Mouse (Mus musculus) limb, embryonic 12.5 days (tissue): ENCODE measurements at regions not wholly inside any gene's neighbourhood (a gene's known extent, or its start where the extent isn't known, plus 50 kb on each side); places are given as distances from the start of the nearest gene placed in this dataset.

Source experiments
- ATAC-seq: fragments of 200-750 bp; cut with Nextera tagmentation; 2 replicates; pipeline ENCODE4 v1.8.0; 2017; ENCODE audit warnings: low read depth, moderate TSS enrichment; ENCODE audit not compliant: insufficient number of reproducible peaks, insufficient read depth, low FRiP score, low TSS enrichment
- H3K27ac ChIP-seq: fragments of 300-500 bp; sonication (generic); 2 replicates; pipeline ENCODE4 v1.5.1; 2016; ENCODE audit warnings: mild to moderate bottlenecking, moderate library complexity
- H3K27me3 ChIP-seq: fragments of 300-500 bp; sonication (generic); 2 replicates; pipeline ENCODE4 v1.6.1; 2016; ENCODE audit warnings: mild to moderate bottlenecking, moderate library complexity
- H3K36me3 ChIP-seq: fragments of 300-500 bp; sonication (generic); 2 replicates; pipeline ENCODE4 v1.6.1; 2016; ENCODE audit warnings: mild to moderate bottlenecking, moderate library complexity
- H3K4me1 ChIP-seq: fragments of 300-500 bp; sonication (generic); replicated peaks from 2 replicates; pipeline ENCODE4 v1.6.1; 2016
- H3K4me2 ChIP-seq: fragments of 300-500 bp; sonication (generic); 2 replicates; pipeline ENCODE4 v1.6.1; 2016; ENCODE audit warnings: mild to moderate bottlenecking, moderate library complexity
- H3K4me3 ChIP-seq: fragments of 300-500 bp; sonication (generic); replicated peaks from 2 replicates; pipeline ENCODE4 v1.5.1; 2016; ENCODE audit warnings: mild to moderate bottlenecking
- H3K9ac ChIP-seq: fragments of 300-500 bp; sonication (generic); replicated peaks from 2 replicates; pipeline ENCODE4 v1.6.1; 2016; ENCODE audit warnings: mild to moderate bottlenecking, moderate library complexity
- H3K9me3 ChIP-seq: fragments of 300-500 bp; sonication (generic); 2 replicates; pipeline ENCODE4 v1.6.1; 2016; ENCODE audit warnings: mild to moderate bottlenecking, moderate library complexity
- WGBS: fragments of 180-500 bp; shearing (Covaris S2); methylation state at CpG from one replicate; pipeline ENCODE4 v1.1.7; 2016; 5-methylcytosine and 5-hydroxymethylcytosine counted together

- Histone ChIP-seq H3K36me3 (no peaks in the 10 kb centered on the region), H3K27me3 (peaks cover 5% of the 10 kb centered on the region; the same call in 1 of the 2 replicates), H3K9me3 (no peaks in the 10 kb centered on the region), H3K4me1 (peaks cover 5% of the 10 kb centered on the region), H3K27ac (no peak overlapping the region), H3K4me2 (no peak overlapping the region), H3K4me3 (no peak overlapping the region), H3K9ac (no peak overlapping the region)
- 65% methylated on average over 8 of the region's 8 CpGs for WGBS
- no peak for ATAC-seq
These were observed 275.6 kb upstream of the Nfe2l3 start for GRCm38 (mm10) chr6:51156836-51157370.

- Histone ChIP-seq H3K4me2 (no peak overlapping the region), H3K27ac (no peak overlapping the region), H3K36me3 (no peaks in the 10 kb centered on the region), H3K4me1 (peaks cover 16% of the 10 kb centered on the region), H3K27me3 (0 out of 2 replicates have a peak, but pooled peaks cover 4% of the 10 kb centered on the region), H3K4me3 (no peak overlapping the region), H3K9me3 (no peaks in the 10 kb centered on the region), H3K9ac (no peak overlapping the region)
- whole genome bisulfite sequencing, result 57% methylated on average over 6 of the region's 6 CpGs
- no peak for ATAC-seq
These were observed 271.3 kb upstream of the Nfe2l3 start for GRCm38 (mm10) chr6:51161149-51161548.

GRCm38 (mm10) chr6:51162208-51163082, 270.0 kb upstream of the Nfe2l3 start:
- no peak for ATAC-seq

GRCm38 (mm10) chr6:51163266-51163665, 269.2 kb upstream of the Nfe2l3 start:
- Histone ChIP-seq H3K27me3 (0 out of 2 replicates have a peak, but pooled peaks cover 4% of the 10 kb centered on the region), H3K36me3 (no peaks in the 10 kb centered on the region), H3K4me1 (peaks cover 16% of the 10 kb centered on the region; the same call in 1 of the 2 replicates), H3K4me2 (no peak overlapping the region), H3K27ac (no peak overlapping the region), H3K9me3 (no peaks in the 10 kb centered on the region), H3K9ac (no peak overlapping the region), H3K4me3 (no peak overlapping the region)
- WGBS, result 52% methylated on average over 5 of the region's 5 CpGs
- ATAC-seq, result no peak

More at GRCm38 (mm10) chr6:51162208-51163082, 270.0 kb upstream of the Nfe2l3 start:
- 72% methylated on average over 14 of the region's 14 CpGs for WGBS
- Histone ChIP-seq H3K4me2 (no peak overlapping the region), H3K4me1 (peaks cover 14% of the 10 kb centered on the region; the same call in 1 of the 2 replicates), H3K36me3 (no peaks in the 10 kb centered on the region), H3K9me3 (no peaks in the 10 kb centered on the region), H3K9ac (no peak overlapping the region), H3K27me3 (0 out of 2 replicates have a peak, but pooled peaks cover 4% of the 10 kb centered on the region), H3K27ac (no peak overlapping the region), H3K4me3 (no peak overlapping the region)

GRCm38 (mm10) chr6:51163882-51164281, 268.6 kb upstream of the Nfe2l3 start:
- no peak for ATAC-seq
- Histone ChIP-seq H3K27ac (no peak overlapping the region), H3K4me2 (no peak overlapping the region), H3K4me1 (peaks cover 22% of the 10 kb centered on the region), H3K9me3 (no peaks in the 10 kb centered on the region), H3K9ac (no peak overlapping the region), H3K4me3 (no peak overlapping the region), H3K27me3 (0 out of 2 replicates have a peak, but pooled peaks cover 4% of the 10 kb centered on the region), H3K36me3 (no peaks in the 10 kb centered on the region)
- WGBS, result 70% methylated on average over 4 of the region's 4 CpGs

GRCm38 (mm10) chr6:51167028-51167427, 265.4 kb upstream of the Nfe2l3 start:
- no peaks in the 10 kb centered on the region for H3K9me3 ChIP-seq
- H3K4me3 ChIP-seq, result no peak overlapping the region
- 66% methylated on average over 5 of the region's 5 CpGs for WGBS
- H3K4me2 ChIP-seq, result no peak overlapping the region
- H3K27me3 ChIP-seq, result 0 out of 2 replicates have a peak, but pooled peaks cover 4% of the 10 kb centered on the region
- H3K4me1 ChIP-seq, result peaks cover 34% of the 10 kb centered on the region
- no peaks in the 10 kb centered on the region for H3K36me3 ChIP-seq
- peak overlapping the region; percentile 41; the same call in 1 of the 2 replicates for H3K27ac ChIP-seq
- no peak for ATAC-seq
- no peak overlapping the region for H3K9ac ChIP-seq

- Histone ChIP-seq H3K27ac (peak overlapping the region; percentile 53; the same call in 1 of the 2 replicates), H3K4me2 (peak overlapping the region; percentile 72), H3K9me3 (no peaks in the 10 kb centered on the region), H3K4me1 (peaks cover 39% of the 10 kb centered on the region), H3K27me3 (0 out of 2 replicates have a peak, but pooled peaks cover 4% of the 10 kb centered on the region), H3K36me3 (no peaks in the 10 kb centered on the region), H3K4me3 (no peak overlapping the region), H3K9ac (no peak overlapping the region)
- ATAC-seq, result no peak
- 2% methylated on average over 11 of the region's 11 CpGs for WGBS
These were observed 264.4 kb upstream of the Nfe2l3 start for GRCm38 (mm10) chr6:51168048-51168447.

- ATAC-seq, result no peak
- H3K36me3 ChIP-seq, result no peaks in the 10 kb centered on the region
These were observed 263.4 kb upstream of the Nfe2l3 start for GRCm38 (mm10) chr6:51168775-51169695.

GRCm38 (mm10) chr6:51169971-51170411, 262.5 kb upstream of the Nfe2l3 start:
- Histone ChIP-seq H3K27me3 (0 out of 2 replicates have a peak, but pooled peaks cover 4% of the 10 kb centered on the region), H3K4me1 (peaks cover 50% of the 10 kb centered on the region)
- no peak for ATAC-seq

More at GRCm38 (mm10) chr6:51168775-51169695, 263.4 kb upstream of the Nfe2l3 start:
- 0 out of 2 replicates have a peak, but pooled peaks cover 4% of the 10 kb centered on the region for H3K27me3 ChIP-seq
- WGBS, result 3% methylated on average over 38 of the region's 38 CpGs
- H3K9ac ChIP-seq, result peak overlapping the region; percentile 63
- H3K9me3 ChIP-seq, result no peaks in the 10 kb centered on the region
- H3K4me2 ChIP-seq, result peak overlapping the region; percentile 72
- peak overlapping the region; percentile 87 for H3K27ac ChIP-seq
- H3K4me1 ChIP-seq, result peaks cover 40% of the 10 kb centered on the region
- peak overlapping the region; percentile 38 for H3K4me3 ChIP-seq

GRCm38 (mm10) chr6:51170414-51170813, 262.1 kb upstream of the Nfe2l3 start:
- Histone ChIP-seq H3K4me1 (peaks cover 53% of the 10 kb centered on the region), H3K27ac (peak overlapping the region; percentile 87), H3K4me3 (peak overlapping the region; percentile 36), H3K27me3 (0 out of 2 replicates have a peak, but pooled peaks cover 4% of the 10 kb centered on the region), H3K4me2 (peak overlapping the region; percentile 72), H3K36me3 (no peaks in the 10 kb centered on the region), H3K9ac (peak overlapping the region; percentile 60), H3K9me3 (no peaks in the 10 kb centered on the region)
- WGBS, result under 1% methylated on average over 11 of the region's 11 CpGs
- ATAC-seq, result no peak

More at GRCm38 (mm10) chr6:51169971-51170411, 262.5 kb upstream of the Nfe2l3 start:
- Histone ChIP-seq H3K4me2 (peak overlapping the region; percentile 72), H3K9me3 (no peaks in the 10 kb centered on the region), H3K36me3 (no peaks in the 10 kb centered on the region), H3K27ac (peak overlapping the region; percentile 87), H3K4me3 (peak overlapping the region; percentile 36), H3K9ac (peak overlapping the region; percentile 60)
- WGBS, result 1% methylated on average over 22 of the region's 22 CpGs
